Mouse (Mus musculus) activated CD4-positive, CD25-positive, alpha-beta regulatory T cell, adult 4 months (primary cell): ENCODE data around the gene Celsr1. TPM values are rescaled to one million over a fixed set of nuclear protein-coding genes. Genes with fewer than 3 reads are reported as not detected.
A peak's percentile ranks its signal among the peaks of the same experiment; 100 is the strongest.

Source experiments
- ATAC-seq: one replicate; pipeline ENCODE4 v1.8.0; 2017
- polyA plus RNA-seq, 2 experiments: library from polyadenylated mRNA; unstranded; fragments of 100-300 nt; shearing (Covaris generic); gene quantifications; one replicate each; pipeline ENCODE4 v1.2.1; 2017

Celsr1 gene
- 1 to 10 TPM; 3.9 to 4.9 TPM for polyA plus RNA-seq

GRCm38 (mm10) chr15:86033191-86033841 lies at the start of gene Celsr1:
TSS of gene Celsr1 (minus strand) at chr15:86033777.
- peak; percentile 8 for ATAC-seq

- ATAC-seq, result no peak
These were observed 49.7 kb upstream of the Celsr1 start for GRCm38 (mm10) chr15:86083261-86083741.

- no peak for ATAC-seq
These were observed 49.0 kb upstream of the Celsr1 start for GRCm38 (mm10) chr15:86082551-86082961.

GRCm38 (mm10) chr15:86081654-86082053 lies 48.1 kb upstream of the Celsr1 start:
- no peak for ATAC-seq

GRCm38 (mm10) chr15:86080408-86080807 lies 46.8 kb upstream of the Celsr1 start:
- ATAC-seq, result no peak

- ATAC-seq, result no peak
These were observed 46.3 kb upstream of the Celsr1 start for GRCm38 (mm10) chr15:86079876-86080275.

GRCm38 (mm10) chr15:86079467-86079866 lies 45.9 kb upstream of the Celsr1 start:
- ATAC-seq, result no peak

GRCm38 (mm10) chr15:86078481-86079216 lies 45.1 kb upstream of the Celsr1 start:
- ATAC-seq, result no peak

GRCm38 (mm10) chr15:86077934-86078333 lies 44.4 kb upstream of the Celsr1 start:
- ATAC-seq, result no peak

- no peak for ATAC-seq
These were observed 42.8 kb upstream of the Celsr1 start for GRCm38 (mm10) chr15:86076378-86076777.

- no peak for ATAC-seq
These were observed 42.4 kb upstream of the Celsr1 start for GRCm38 (mm10) chr15:86076048-86076315.

GRCm38 (mm10) chr15:86075305-86076047 lies 41.9 kb upstream of the Celsr1 start:
- ATAC-seq, result no peak

- ATAC-seq, result no peak
These were observed 40.8 kb upstream of the Celsr1 start for GRCm38 (mm10) chr15:86074171-86074937.

GRCm38 (mm10) chr15:86071166-86071565 lies 37.6 kb upstream of the Celsr1 start:
- no peak for ATAC-seq

- ATAC-seq, result no peak
These were observed 36.8 kb upstream of the Celsr1 start for GRCm38 (mm10) chr15:86070368-86070767.

- ATAC-seq, result no peak
These were observed 35.6 kb upstream of the Celsr1 start for GRCm38 (mm10) chr15:86069011-86069791.

GRCm38 (mm10) chr15:86067941-86068495 lies 34.4 kb upstream of the Celsr1 start:
- ATAC-seq, result no peak

GRCm38 (mm10) chr15:86067581-86067910 lies 34.0 kb upstream of the Celsr1 start:
- ATAC-seq, result peak; percentile 91

- ATAC-seq, result no peak
These were observed 33.4 kb upstream of the Celsr1 start for GRCm38 (mm10) chr15:86066836-86067580.

GRCm38 (mm10) chr15:86065367-86065766 lies 31.8 kb upstream of the Celsr1 start:
- ATAC-seq, result no peak

- ATAC-seq, result no peak
These were observed 31.3 kb upstream of the Celsr1 start for GRCm38 (mm10) chr15:86064850-86065229.
